Mouse (Mus musculus) intestine, embryonic 14.5 days (tissue): ENCODE measurements around the gene Havcr1. TPM values are rescaled to one million over a fixed set of nuclear protein-coding genes. Genes with fewer than 3 reads are reported as not detected.

Experiments
- ATAC-seq: fragments of 200-750 bp; cut with Nextera tagmentation; replicated peaks from 2 replicates; pipeline ENCODE4 v1.8.0; 2017; ENCODE audit warnings: low read depth, moderate number of reproducible peaks, moderate TSS enrichment, moderate library complexity; ENCODE audit not compliant: low FRiP score, low TSS enrichment
- DNase-seq: peaks from one replicate; pipeline ENCODE4 v3.0.0-alpha.2; 2018; ENCODE audit warnings: low spot score
- H3K27ac ChIP-seq: fragments of 300-500 bp; sonication (generic); 2 replicates; pipeline ENCODE4 v1.5.1; 2014; ENCODE audit warnings: low read depth, mild to moderate bottlenecking, control low read depth
- H3K27me3 ChIP-seq: fragments of 300-500 bp; sonication (generic); replicated peaks from 2 replicates; pipeline ENCODE4 v1.6.1; 2014; ENCODE audit warnings: low read length, control low read depth; ENCODE audit not compliant: control insufficient read depth, insufficient read depth
- H3K36me3 ChIP-seq: fragments of 300-500 bp; sonication (generic); 2 replicates; pipeline ENCODE4 v1.6.1; 2014; ENCODE audit warnings: low read length, control low read depth; ENCODE audit not compliant: control insufficient read depth, insufficient read depth
- H3K4me1 ChIP-seq: fragments of 300-500 bp; sonication (generic); replicated peaks from 2 replicates; pipeline ENCODE4 v1.6.1; 2014; ENCODE audit warnings: low read length, control low read depth, mixed read lengths; ENCODE audit not compliant: control insufficient read depth, insufficient read depth
- H3K4me2 ChIP-seq: fragments of 300-500 bp; sonication (generic); 2 replicates; pipeline ENCODE4 v1.6.1; 2014; ENCODE audit warnings: low read length
- H3K4me3 ChIP-seq: fragments of 300-500 bp; sonication (generic); 2 replicates; pipeline ENCODE4 v1.5.1; 2014; ENCODE audit warnings: low read depth, low read length, control low read depth, mixed read lengths
- H3K9ac ChIP-seq: fragments of 300-500 bp; sonication (generic); 2 replicates; pipeline ENCODE4 v1.6.1; 2014; ENCODE audit warnings: mild to moderate bottlenecking, low read length
- H3K9me3 ChIP-seq: fragments of 300-500 bp; sonication (generic); 2 replicates; pipeline ENCODE4 v1.6.1; 2016; ENCODE audit warnings: low read length, control low read depth; ENCODE audit not compliant: control insufficient read depth
- WGBS: fragments of 180-500 bp; shearing (Covaris S2); extraction: QIAGEN DNeasy Blood & Tissue Kit; methylation state at CpG from one replicate; pipeline ENCODE4 v1.1.7; 2014; 5-methylcytosine and 5-hydroxymethylcytosine counted together
- polyA plus RNA-seq: library from polyadenylated mRNA; unstranded; fragments of >200 nt; fragmentation: Nextera tagmentation; extraction: Ambion mirVana; gene quantifications from 2 replicates; pipeline ENCODE4 v1.2.1, GENCODE M21; 2014

The Havcr1 gene
- polyA plus RNA-seq, 1 experiment from 2014 or later = not detected

GRCm38 (mm10) chr11:46776879-46777278 lies 42.0 kb downstream of the Havcr1 start:
- Histone ChIP-seq H3K9me3 (no peaks in the 10 kb centered on the region), H3K36me3 (no peaks in the 10 kb centered on the region), H3K4me3 (no peak overlapping the region), H3K27ac (no peak overlapping the region), H3K4me1 (no peaks in the 10 kb centered on the region), H3K27me3 (no peaks in the 10 kb centered on the region), H3K4me2 (no peak overlapping the region), H3K9ac (no peak overlapping the region)
- DNase-seq (no peak), ATAC-seq (no peak)
- 75% methylated on average over 3 of the region's 3 CpGs for WGBS

- no peak overlapping the region for H3K4me2 ChIP-seq
- H3K9ac ChIP-seq = no peak overlapping the region
- H3K9me3 ChIP-seq = no peaks in the 10 kb centered on the region
- no peak for DNase-seq
- H3K27ac ChIP-seq = no peak overlapping the region
- no peaks in the 10 kb centered on the region for H3K4me1 ChIP-seq
- WGBS = 82% methylated on average over 2 of the region's 2 CpGs
- H3K36me3 ChIP-seq = no peaks in the 10 kb centered on the region
- H3K4me3 ChIP-seq = no peak overlapping the region
- no peak for ATAC-seq
- H3K27me3 ChIP-seq = no peaks in the 10 kb centered on the region
Measured at GRCm38 (mm10) chr11:46779811-46780210, 44.9 kb downstream of the Havcr1 start.

GRCm38 (mm10) chr11:46804440-46804839 lies 69.6 kb downstream of the Havcr1 start:
- 88% methylated on average over 2 of the region's 2 CpGs for WGBS
- no peak overlapping the region for H3K9ac ChIP-seq
- DNase-seq (no peak), ATAC-seq (no peak)
- no peak overlapping the region for H3K27ac ChIP-seq
- no peaks in the 10 kb centered on the region for H3K4me1 ChIP-seq
- H3K9me3 ChIP-seq = no peaks in the 10 kb centered on the region
- H3K36me3 ChIP-seq = no peaks in the 10 kb centered on the region
- H3K4me2 ChIP-seq = no peak overlapping the region
- no peaks in the 10 kb centered on the region for H3K27me3 ChIP-seq
- no peak overlapping the region for H3K4me3 ChIP-seq

GRCm38 (mm10) chr11:46810511-46810910 lies 75.6 kb downstream of the Havcr1 start, which contains the start of gene Timd4:
TSS of gene Timd4 (plus strand) at chr11:46810800.
- Histone ChIP-seq H3K36me3 (no peaks in the 10 kb centered on the region), H3K27me3 (no peaks in the 10 kb centered on the region), H3K9ac (no peak within 1 kb of the TSS), H3K9me3 (no peaks in the 10 kb centered on the region), H3K27ac (no peak within 1 kb of the TSS), H3K4me1 (no peaks in the 10 kb centered on the region), H3K4me3 (no peak within 1 kb of the TSS), H3K4me2 (no peak within 1 kb of the TSS)
- ATAC-seq (no peak), DNase-seq (no peak)
- 80% methylated on average over 5 of the region's 5 CpGs for WGBS

- Histone ChIP-seq H3K4me1 (no peaks in the 10 kb centered on the region), H3K9ac (no peak overlapping the region), H3K36me3 (no peaks in the 10 kb centered on the region), H3K4me2 (no peak overlapping the region), H3K4me3 (no peak overlapping the region), H3K9me3 (no peaks in the 10 kb centered on the region), H3K27me3 (no peaks in the 10 kb centered on the region), H3K27ac (no peak overlapping the region)
- ATAC-seq (no peak), DNase-seq (no peak)
- WGBS = 81% methylated on average over 5 of the region's 5 CpGs
Measured at GRCm38 (mm10) chr11:46817692-46818091, 82.8 kb downstream of the Havcr1 start.

- no peaks in the 10 kb centered on the region for H3K9me3 ChIP-seq
- no peak for DNase-seq
- no peak overlapping the region for H3K4me3 ChIP-seq
- no peak overlapping the region for H3K9ac ChIP-seq
- WGBS = 31% methylated on average over 4 of the region's 4 CpGs
- no peak overlapping the region for H3K27ac ChIP-seq
- no peaks in the 10 kb centered on the region for H3K4me1 ChIP-seq
- ATAC-seq = no peak
- H3K27me3 ChIP-seq = no peaks in the 10 kb centered on the region
- no peak overlapping the region for H3K4me2 ChIP-seq
- no peaks in the 10 kb centered on the region for H3K36me3 ChIP-seq
Measured at GRCm38 (mm10) chr11:46819930-46820329, 85.0 kb downstream of the Havcr1 start.

Other genes starting within 250 kb of the Havcr1 start
- not detected in 2 replicates for gene Gm12169, start 210.9 kb upstream of the Havcr1 start, polyA plus RNA-seq
- gene BC053393, start 163.5 kb upstream of the Havcr1 start, polyA plus RNA-seq = not detected in 2 replicates
- not detected in 2 replicates for gene Dppa1, start 105.8 kb upstream of the Havcr1 start, polyA plus RNA-seq
- 0.09 TPM in 1 of 2 replicates, not detected in the other for gene Timd2, start 28.0 kb upstream of the Havcr1 start, polyA plus RNA-seq
- 0.42 and 0.81 TPM in 2 replicates for gene Timd4, start 75.7 kb downstream of the Havcr1 start, polyA plus RNA-seq